Comparison of ENCODE assay signal across 22 mouse cellular contexts in the genomic region with DNA sequence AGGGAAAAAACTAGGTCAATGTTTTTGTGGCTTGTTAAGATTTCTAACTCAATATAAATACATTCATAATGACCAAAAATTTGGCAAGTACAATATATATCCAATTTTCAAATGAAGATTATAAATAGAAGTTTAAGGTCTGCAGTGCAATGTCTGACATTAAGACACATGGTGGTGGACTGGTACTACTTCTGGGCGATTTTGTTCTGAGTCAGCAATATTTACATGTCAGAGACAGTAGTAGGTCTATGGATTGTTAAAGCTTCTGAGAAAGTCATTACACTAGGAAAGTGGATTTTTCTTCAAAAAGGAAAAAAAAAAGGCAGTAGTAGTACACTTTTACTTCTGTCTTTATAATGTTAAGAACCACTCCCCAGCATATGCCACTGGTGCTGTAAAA.
"Had no signal": no experiment of that assay in that cellular context is flagged by ENCODE, and none has a peak within 500 bp of the region (broad histone marks: within the 10 kb centered on the region; RNA-seq: fewer than 3 reads in every experiment).

No protein-coding gene starts in this region.

- H3K9me3 ChIP-seq: heart, embryonic 10.5 days; heart, embryonic 12.5 days; hindbrain, embryonic 10.5 days; hindbrain, embryonic 12.5 days; intestine, embryonic 15.5 days; kidney, embryonic 15.5 days; limb, embryonic 13.5 days; limb, embryonic 15.5 days; liver, embryonic 13.5 days had no signal

- DNase-seq: gastrocnemius, postnatal 14 days; heart, adult 18-20 months; heart, postnatal 10 days; heart, postnatal 4 days; kidney, postnatal 14 days; kidney, postnatal 36 days; layer of hippocampus, adult 9-11 months; layer of hippocampus, postnatal 36 days; left cerebral cortex, postnatal 4 days; liver, embryonic 13.5 days had no signal

- ATAC-seq: hindbrain, embryonic 16.5 days; inflammation-experienced regulatory T-cells, adult 6 months; intestine, embryonic 15.5 days; intestine, postnatal 0 days had no signal

- H3K9ac ChIP-seq: heart, embryonic 12.5 days; hindbrain, embryonic 12.5 days; hindbrain, embryonic 14.5 days; intestine, embryonic 15.5 days; kidney, embryonic 15.5 days; limb, embryonic 13.5 days; limb, embryonic 15.5 days; liver, embryonic 13.5 days had no signal

- H3K36me3 ChIP-seq: heart, embryonic 10.5 days; hindbrain, embryonic 12.5 days; intestine, embryonic 15.5 days; limb, embryonic 13.5 days had no signal

- H3K4me3 ChIP-seq: heart, embryonic 10.5 days; heart, embryonic 12.5 days; hindbrain, embryonic 10.5 days; hindbrain, embryonic 12.5 days; intestine, embryonic 15.5 days; kidney, embryonic 15.5 days; limb, embryonic 13.5 days; limb, embryonic 15.5 days; liver, embryonic 13.5 days had no signal

- H3K27me3 ChIP-seq: heart, embryonic 12.5 days; hindbrain, embryonic 12.5 days; intestine, embryonic 15.5 days; kidney, embryonic 15.5 days; limb, embryonic 13.5 days; limb, embryonic 15.5 days; liver, embryonic 13.5 days had no signal

- H3K27ac ChIP-seq: heart, embryonic 10.5 days; hindbrain, embryonic 10.5 days; hindbrain, embryonic 12.5 days; hindbrain, embryonic 14.5 days; intestine, embryonic 15.5 days; limb, embryonic 13.5 days; limb, embryonic 15.5 days; liver, embryonic 13.5 days had no signal

- H3K4me1 ChIP-seq: heart, embryonic 10.5 days; heart, embryonic 12.5 days; hindbrain, embryonic 10.5 days; hindbrain, embryonic 12.5 days; intestine, embryonic 15.5 days; kidney, embryonic 15.5 days; limb, embryonic 15.5 days; liver, embryonic 13.5 days had no signal

- H3K4me2 ChIP-seq: heart, embryonic 12.5 days; hindbrain, embryonic 12.5 days; hindbrain, embryonic 14.5 days; intestine, embryonic 15.5 days; kidney, embryonic 15.5 days; limb, embryonic 13.5 days; limb, embryonic 15.5 days; liver, embryonic 13.5 days had no signal
